Mouse (Mus musculus) forebrain, postnatal 0 days (tissue): Measurements from ENCODE around the gene Gm21497. TPM values are rescaled to one million over a fixed set of nuclear protein-coding genes. Genes with fewer than 3 reads are reported as not detected.
"Not testable (repeated sequence)": the region's sequence is repeated elsewhere in the genome, so short reads cannot be mapped to it uniquely, and the experiment has no call there.

Experiments used
- ATAC-seq: fragments of 200-750 bp; cut with Nextera tagmentation; 2 replicates; pipeline ENCODE4 v1.8.0; 2017; ENCODE audit warnings: mild to moderate bottlenecking, moderate library complexity
- DNase-seq: peaks from one replicate; pipeline ENCODE4 v3.0.0-alpha.2; 2015
- H3K27ac ChIP-seq: fragments of 300-500 bp; sonication (generic); 2 replicates; pipeline ENCODE4 v1.5.1; 2014; ENCODE audit warnings: low read depth, mild to moderate bottlenecking, antibody characterized with exemption, low read length, moderate library complexity, mixed read lengths
- H3K27me3 ChIP-seq: fragments of 300-500 bp; sonication (generic); 2 replicates; pipeline ENCODE4 v1.6.1; 2014; ENCODE audit warnings: mild to moderate bottlenecking, low read length, mixed read lengths; ENCODE audit not compliant: insufficient read depth
- H3K36me3 ChIP-seq: fragments of 300-500 bp; sonication (generic); 2 replicates; pipeline ENCODE4 v1.6.1; 2014; ENCODE audit warnings: mild to moderate bottlenecking, moderate library complexity; ENCODE audit not compliant: insufficient read depth
- H3K4me1 ChIP-seq: fragments of 300-500 bp; sonication (generic); 2 replicates; pipeline ENCODE4 v1.6.1; 2014; ENCODE audit warnings: antibody characterized with exemption; ENCODE audit not compliant: insufficient read depth
- H3K4me2 ChIP-seq: fragments of 300-500 bp; sonication (generic); 2 replicates; pipeline ENCODE4 v1.6.1; 2014; ENCODE audit warnings: low read depth, mild to moderate bottlenecking, moderate library complexity
- H3K4me3 ChIP-seq: fragments of 300-500 bp; sonication (generic); 2 replicates; pipeline ENCODE4 v1.5.1; 2014; ENCODE audit warnings: low read depth, low read length, mixed read lengths
- H3K9ac ChIP-seq: fragments of 300-500 bp; sonication (generic); 2 replicates; pipeline ENCODE4 v1.6.1; 2014; ENCODE audit warnings: mild to moderate bottlenecking
- H3K9me3 ChIP-seq: fragments of 300-500 bp; sonication (generic); 2 replicates; pipeline ENCODE4 v1.6.1; 2016; ENCODE audit warnings: low read length
- WGBS: fragments of 180-500 bp; shearing (Covaris S2); extraction: QIAGEN DNeasy Blood & Tissue Kit; methylation state at CpG from one replicate; pipeline ENCODE4 v1.1.7; 2014; 5-methylcytosine and 5-hydroxymethylcytosine counted together
- polyA plus RNA-seq: library from polyadenylated mRNA; unstranded; fragments of >200 nt; fragmentation: Nextera tagmentation; extraction: Ambion mirVana; gene quantifications from 2 replicates; pipeline ENCODE4 v1.2.1, GENCODE M21; 2015
- total RNA-seq: library from RNA; depleted of rRNA; stranded (reverse); fragments of >200 nt; gene quantifications from 2 replicates; pipeline ENCODE4 v1.2.3, GENCODE M21; 2014; rRNA removed

The Gm21497 gene
- not detected in 2 replicates for total RNA-seq
- polyA plus RNA-seq, result not detected in 2 replicates

DNA sequence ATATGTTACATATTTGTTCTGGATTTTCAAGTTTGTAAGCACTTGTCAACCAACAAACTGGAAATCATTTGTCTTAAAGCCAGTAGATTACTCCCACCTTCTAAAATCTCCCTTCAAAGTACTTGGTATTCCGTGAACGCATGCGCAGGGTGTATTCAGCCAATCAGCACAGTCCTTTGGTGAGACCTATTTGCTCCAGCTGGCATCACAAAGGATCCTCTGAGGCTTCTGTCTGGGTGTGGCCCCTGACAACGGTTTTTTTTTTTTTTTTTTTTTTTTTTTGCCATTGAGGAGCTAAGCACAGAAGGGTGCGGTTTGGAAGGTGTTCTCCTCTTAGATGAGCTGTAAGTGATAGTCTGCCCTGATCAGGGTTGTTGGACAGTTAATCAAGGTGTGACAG is at the start of gene Gm21497:
Gm21497 (plus strand) TSS at position 301 of the 400 bp plus-strand sequence.
- not testable (repeated sequence) for H3K27ac ChIP-seq, H3K9ac ChIP-seq, DNase-seq, H3K4me2 ChIP-seq, ATAC-seq, H3K36me3 ChIP-seq, H3K4me3 ChIP-seq, H3K4me1 ChIP-seq, H3K9me3 ChIP-seq, H3K27me3 ChIP-seq
- WGBS, result no CpG with 5 or more reads among the region's 5 CpGs
